Mouse (Mus musculus) brain, embryonic 14.5 days (tissue): ENCODE data around the gene Cotl1.

Experiments
- CTCF ChIP-seq: fragments of 200-500 bp; IDR thresholded peaks from 2 replicates; pipeline ENCODE4 v1.5.1; 2012; ENCODE audit warnings: inconsistent platforms, mild to moderate bottlenecking, moderate library complexity, borderline replicate concordance; ENCODE audit not compliant: insufficient read depth, insufficient read length; ENCODE audit errors: extremely low read depth
- POLR2A ChIP-seq: fragments of 200-500 bp; IDR thresholded peaks from 2 replicates; pipeline ENCODE4 v1.6.1; 2012; ENCODE audit warnings: mild to moderate bottlenecking, inconsistent platforms, borderline replicate concordance; ENCODE audit not compliant: poor library complexity, insufficient read depth, insufficient read length, severe bottlenecking; ENCODE audit errors: extremely low read depth

DNA sequence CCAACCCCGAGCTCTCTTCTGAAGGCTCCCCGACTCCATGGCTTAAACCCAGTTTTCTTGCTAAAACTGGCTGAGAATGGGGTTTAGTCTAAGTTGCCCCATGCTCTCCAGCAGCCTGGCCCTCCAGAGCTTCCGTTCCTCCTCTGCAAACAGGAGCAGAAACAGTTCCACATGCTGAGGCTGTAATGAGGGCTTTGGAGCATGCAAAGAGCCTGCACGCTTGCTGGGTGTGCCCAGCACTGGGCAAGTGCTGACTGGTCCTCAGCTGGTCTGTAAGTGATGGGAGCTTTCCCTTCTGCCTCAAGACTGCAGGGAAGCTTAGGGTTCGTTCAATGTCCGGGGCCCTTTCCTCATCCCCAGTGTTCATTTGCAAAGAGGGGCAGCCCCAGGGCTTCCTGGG is 24.1 kb downstream of the Cotl1 start:
- TF ChIP-seq CTCF, result no peak
- TF ChIP-seq POLR2A, result no peak
